Mouse (Mus musculus) hindlimb bud, embryonic 11.5 days (tissue): ENCODE data around the gene Ank3.
A peak's percentile ranks its signal among the peaks of the same experiment; 100 is the strongest.

Experiments used
- DNase-seq: peaks from one replicate; pipeline ENCODE4 v3.0.0-alpha.2; 2012; ENCODE audit warnings: low read depth, low spot score; ENCODE audit errors: extremely low spot score

Gene Ank3

DNA sequence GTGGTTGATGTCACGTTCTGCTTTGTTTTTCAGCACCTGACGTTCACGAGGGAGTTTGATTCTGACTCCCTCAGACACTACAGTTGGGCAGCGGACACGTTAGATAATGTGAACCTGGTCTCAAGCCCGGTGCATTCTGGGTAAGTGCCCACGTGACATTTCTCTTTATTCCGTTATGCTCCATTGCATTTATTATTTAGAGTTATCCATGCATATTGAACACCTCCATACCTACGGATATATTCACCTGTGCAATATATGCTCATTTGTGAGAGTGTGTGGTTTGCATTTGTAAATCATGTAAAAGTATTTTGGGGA lies 552.3 kb downstream of the Ank3 start:
- no peak for DNase-seq

- no peak for DNase-seq
Observed at GRCm38 (mm10) chr10:69951426-69951825, 552.9 kb downstream of the Ank3 start.

- DNase-seq: no peak
Observed at GRCm38 (mm10) chr10:69952316-69952715, 553.7 kb downstream of the Ank3 start.

- DNase-seq: no peak
Observed at GRCm38 (mm10) chr10:69954657-69955267, 556.2 kb downstream of the Ank3 start.

- no peak for DNase-seq
Observed at GRCm38 (mm10) chr10:69962226-69962625, 563.7 kb downstream of the Ank3 start.

DNA sequence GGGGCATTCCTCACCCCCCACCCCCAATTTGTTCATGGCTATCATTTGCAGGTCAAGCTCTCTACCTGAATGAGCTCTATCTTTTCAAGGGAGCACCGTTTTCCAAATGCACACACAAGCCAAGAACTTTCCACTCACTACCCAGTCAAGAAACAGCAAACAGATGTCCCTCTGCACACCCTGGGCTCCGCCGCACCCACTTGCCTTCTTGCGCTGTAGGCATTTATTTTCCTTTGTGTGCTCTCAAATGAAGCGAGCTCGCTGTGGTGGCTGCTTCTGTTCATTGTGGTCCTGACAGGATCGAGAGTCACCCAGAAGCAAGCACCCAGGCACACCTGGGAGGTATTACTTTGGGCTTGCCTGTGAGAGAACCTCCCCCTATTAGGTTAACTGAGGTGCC lies 564.4 kb downstream of the Ank3 start:
- DNase-seq: no peak

GRCm38 (mm10) chr10:69964611-69965010 lies 566.0 kb downstream of the Ank3 start:
- peak; percentile 52 for DNase-seq

DNA sequence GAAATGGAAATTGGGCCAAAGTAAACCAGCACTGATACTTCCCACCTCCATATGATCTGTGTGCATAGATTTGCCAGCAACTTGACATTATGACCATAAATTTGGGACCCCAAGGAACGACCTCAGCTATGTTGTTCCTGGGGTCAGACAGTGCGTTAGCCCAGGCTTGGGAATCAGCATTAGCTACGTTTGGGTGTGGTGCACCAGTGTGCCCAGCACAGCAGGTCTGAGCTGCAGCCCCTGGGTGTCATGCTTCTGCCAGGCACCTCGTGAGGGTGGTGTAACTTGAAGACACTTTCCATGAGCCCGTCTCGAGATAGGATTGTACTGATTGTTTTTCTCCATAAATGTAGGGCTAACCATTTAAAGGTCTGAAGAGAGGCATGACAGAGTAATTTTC lies 566.5 kb downstream of the Ank3 start:
- DNase-seq: no peak

- no peak for DNase-seq
Observed at GRCm38 (mm10) chr10:69967994-69968393, 569.4 kb downstream of the Ank3 start.

DNA sequence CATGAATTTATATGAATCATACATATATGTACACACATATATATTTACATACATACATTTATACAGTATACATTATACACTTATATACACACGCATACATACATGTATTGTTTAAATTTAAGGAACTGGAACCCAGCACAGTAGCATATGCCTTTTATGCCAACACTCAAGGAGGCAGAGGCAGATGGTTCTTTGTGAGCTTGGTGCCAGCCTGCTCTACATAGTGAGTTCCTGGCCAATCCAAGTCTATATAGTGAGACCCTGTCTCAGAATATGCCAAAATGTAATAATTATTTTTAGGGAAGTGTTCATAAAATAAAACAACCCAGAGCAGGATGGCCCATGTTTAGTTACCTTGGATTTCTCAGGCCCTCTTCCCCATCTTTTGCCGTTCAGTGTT lies 581.1 kb downstream of the Ank3 start:
- DNase-seq: no peak

GRCm38 (mm10) chr10:69981386-69982097 lies 583.0 kb downstream of the Ank3 start:
- DNase-seq: no peak

GRCm38 (mm10) chr10:69982701-69983100 lies 584.1 kb downstream of the Ank3 start:
- DNase-seq: no peak

DNA sequence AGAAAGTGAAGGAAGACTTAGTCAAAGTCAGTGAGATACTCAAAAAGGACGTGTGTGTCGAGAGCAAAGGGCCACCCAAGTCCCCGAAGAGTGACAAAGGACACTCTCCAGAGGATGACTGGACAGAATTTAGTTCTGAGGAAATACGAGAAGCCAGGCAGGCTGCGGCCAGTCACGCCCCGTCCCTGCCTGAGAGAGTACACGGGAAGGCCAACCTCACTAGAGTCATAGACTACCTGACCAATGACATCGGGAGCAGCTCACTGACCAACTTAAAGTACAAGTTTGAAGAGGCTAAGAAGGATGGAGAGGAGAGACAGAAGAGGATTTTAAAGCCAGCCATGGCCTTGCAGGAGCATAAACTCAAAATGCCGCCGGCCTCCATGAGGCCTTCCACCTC lies 588.9 kb downstream of the Ank3 start:
- no peak for DNase-seq

GRCm38 (mm10) chr10:69997082-69997481 lies 598.5 kb downstream of the Ank3 start:
- DNase-seq: no peak

DNA sequence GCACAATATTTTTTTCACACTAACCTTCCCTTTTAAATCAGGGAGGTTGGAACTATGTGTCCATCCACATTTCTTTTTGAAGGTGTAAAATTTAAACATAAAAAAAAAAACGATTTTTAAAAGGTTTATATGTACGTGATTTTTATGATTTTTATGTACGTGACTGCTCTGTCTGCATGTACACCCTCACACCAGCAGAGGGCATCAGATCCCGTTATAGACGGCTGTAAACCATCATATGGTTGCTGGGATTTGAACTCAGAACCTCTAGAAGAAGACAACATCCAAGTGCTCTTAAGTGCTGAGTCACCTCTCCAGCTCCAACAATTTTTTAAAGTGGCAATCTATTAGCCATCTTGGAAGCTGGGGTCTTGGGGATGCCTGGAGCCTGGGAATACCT lies 605.5 kb downstream of the Ank3 start:
- DNase-seq: no peak

- DNase-seq: no peak
Observed at GRCm38 (mm10) chr10:70004831-70005230, 606.3 kb downstream of the Ank3 start.

GRCm38 (mm10) chr10:70006380-70006779 lies 607.8 kb downstream of the Ank3 start:
- no peak for DNase-seq

DNA sequence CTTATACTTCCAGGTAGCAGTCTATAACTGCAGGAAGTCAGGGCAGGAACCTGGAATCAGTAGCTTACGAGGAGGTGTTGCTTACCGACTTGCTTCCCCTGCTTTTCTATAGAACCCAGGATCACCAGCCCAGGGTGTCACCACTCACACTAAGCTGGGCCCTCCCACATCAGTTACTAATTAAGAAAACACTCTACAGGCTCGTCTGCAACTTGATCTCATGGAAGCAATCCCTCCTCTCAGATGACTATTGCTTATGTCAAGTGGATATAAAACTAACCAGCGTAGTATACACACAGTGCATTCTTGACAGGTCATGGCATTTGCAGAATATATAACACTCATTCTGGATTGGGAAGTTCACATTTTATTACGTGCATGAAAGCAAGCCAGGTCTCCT lies 613.2 kb downstream of the Ank3 start:
- DNase-seq: no peak

GRCm38 (mm10) chr10:70013931-70014330 lies 615.4 kb downstream of the Ank3 start:
- DNase-seq: no peak

DNA sequence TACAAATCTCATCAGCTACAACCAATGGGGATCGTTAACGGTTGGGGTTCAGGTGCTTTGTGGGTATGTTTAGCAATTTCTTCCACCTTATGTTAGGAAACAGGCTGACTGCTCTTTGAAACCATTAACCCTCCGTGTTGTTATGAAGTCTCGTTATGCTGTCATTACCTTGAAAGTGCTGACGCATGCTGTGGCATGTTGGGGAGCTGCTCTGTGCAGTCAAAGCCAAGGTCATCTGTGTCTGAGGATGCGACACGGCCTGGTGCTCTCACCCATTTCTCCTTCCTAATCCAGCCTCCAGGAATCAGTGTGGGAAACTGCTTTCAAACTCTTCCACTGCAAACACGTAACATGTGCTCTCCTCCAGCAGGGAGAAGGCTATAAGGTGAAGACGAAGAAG lies 616.6 kb downstream of the Ank3 start:
- no peak for DNase-seq

GRCm38 (mm10) chr10:70018691-70019090 lies 620.1 kb downstream of the Ank3 start:
- DNase-seq: no peak

- no peak for DNase-seq
Observed at GRCm38 (mm10) chr10:70021667-70022066, 623.1 kb downstream of the Ank3 start.

GRCm38 (mm10) chr10:70022596-70022995 lies 624.0 kb downstream of the Ank3 start:
- no peak for DNase-seq
